Comparison of ENCODE assay signal across 12 mouse cellular contexts in genomic region chr16:93106811-93107523, GRCm38 (mm10).
A peak's percentile ranks its signal among the peaks of the same experiment; 100 is the strongest.
DNase-seq lines count a peak whose midpoint lies in the region; ATAC-seq and TF ChIP-seq lines count a peak whose summit lies in the region.
"Had no signal": no experiment of that assay in that cellular context is flagged by ENCODE, and none has a peak within 500 bp of the region (broad histone marks: within the 10 kb centered on the region; RNA-seq: fewer than 3 reads in every experiment).

No protein-coding gene starts in this region.

- no peak overlapping the region for H3K4me2 ChIP-seq in midbrain, embryonic 14.5 days (ENCODE audit: low read length)
- H3K4me2 ChIP-seq: liver, embryonic 12.5 days had no signal

- no peak for TF ChIP-seq POLR2A in kidney, adult 2 months (IDR thresholded peaks at IDR 0.05; ENCODE audit: low read depth, low read length)

- DNase-seq in kidney, adult 2 months, result peak; percentile 45
- DNase-seq in kidney, adult 9 months, result no peak
- DNase-seq in adrenal gland, adult 8-10 months, result peak; percentile 27
- peak; percentile 70 for DNase-seq in gonadal fat pad, adult 2 months (ENCODE audit: low read depth)
- DNase-seq in kidney, postnatal 4 days, result peak; percentile 45 to 51
- DNase-seq in midbrain, embryonic 14.5 days, result no peak
- no peak for DNase-seq in liver
- no peak for DNase-seq in layer of hippocampus, postnatal 10 days (ENCODE audit: low spot score in 2 of 2)
- DNase-seq: cerebellum, adult 9-11 months had no signal

- no peak overlapping the region for H3K4me3 ChIP-seq in kidney, adult 2 months (ENCODE audit: insufficient read depth, low read depth, low read length)
- no peak overlapping the region for H3K4me3 ChIP-seq in midbrain, embryonic 14.5 days (replicated peaks; ENCODE audit: low read depth, low read length)
- H3K4me3 ChIP-seq: erythroblast, embryonic 14.5 days; layer of hippocampus, adult 2 months; liver, embryonic 12.5 days had no signal

- H3K9ac ChIP-seq in midbrain, embryonic 14.5 days (replicated peaks; ENCODE audit: low read length), result no peak overlapping the region
- H3K9ac ChIP-seq: liver, embryonic 12.5 days had no signal

- 43% methylated on average over 13 of the region's 13 CpGs for WGBS in kidney, adult 2 months
- WGBS in midbrain, embryonic 14.5 days, result 86% methylated on average over 13 of the region's 13 CpGs

- no peaks in the 10 kb centered on the region for H3K9me3 ChIP-seq in midbrain, embryonic 14.5 days (ENCODE audit: control insufficient read depth, low read length)

- no peak for TF ChIP-seq CTCF in kidney, adult 2 months (conservative IDR thresholded peaks at IDR 0.05; ENCODE audit: insufficient read depth, insufficient read length, low read depth, low read length)

- H3K27me3 ChIP-seq in kidney, adult 2 months (replicated peaks; ENCODE audit: control insufficient read depth, insufficient read depth, low read length), result no peaks in the 10 kb centered on the region
- H3K27me3 ChIP-seq in midbrain, embryonic 14.5 days (ENCODE audit: control insufficient read depth, insufficient read depth, low read length), result no peaks in the 10 kb centered on the region

- H3K27ac ChIP-seq in kidney, adult 2 months (ENCODE audit: insufficient read depth, low read depth, low read length), result no peak overlapping the region
- no peak overlapping the region for H3K27ac ChIP-seq in midbrain, embryonic 14.5 days (replicated peaks; ENCODE audit: low read depth, low read length)
- H3K27ac ChIP-seq: layer of hippocampus, adult 2 months; liver, embryonic 12.5 days had no signal

- no peaks in the 10 kb centered on the region for H3K36me3 ChIP-seq in kidney, adult 2 months (ENCODE audit: control insufficient read depth, insufficient read depth, low read length)
- H3K36me3 ChIP-seq in midbrain, embryonic 14.5 days (ENCODE audit: control insufficient read depth, insufficient read depth, low read length), result no peaks in the 10 kb centered on the region
- H3K36me3 ChIP-seq: liver, embryonic 12.5 days had no signal

- no peak for ATAC-seq in midbrain, embryonic 14.5 days (ENCODE audit: low FRiP score, low TSS enrichment)
- ATAC-seq: liver, embryonic 12.5 days had no signal

- no peaks in the 10 kb centered on the region for H3K4me1 ChIP-seq in kidney, adult 2 months (ENCODE audit: control insufficient read depth, insufficient read depth, low read length)
- no peaks in the 10 kb centered on the region for H3K4me1 ChIP-seq in midbrain, embryonic 14.5 days (ENCODE audit: control insufficient read depth, insufficient read depth, low read length)

Comparison
In these comparisons a context has a peak if more than half of its experiments do, and no peak if none do; other contexts are left out.
1. DNase-seq: peak in kidney, adult 2 months (single experiment), adrenal gland, adult 8-10 months (single experiment), gonadal fat pad, adult 2 months (single experiment) and kidney, postnatal 4 days (2 of 2); none in kidney, adult 9 months (single experiment), midbrain, embryonic 14.5 days (single experiment), liver (single experiment) and layer of hippocampus, postnatal 10 days (0 of 2).